Mouse (Mus musculus): ENCODE measurements around the gene Olfr11. TPM values are rescaled to one million over a fixed set of nuclear protein-coding genes. Genes with fewer than 3 reads are reported as not detected.

Gene Olfr11
- not detected for polyA plus RNA-seq (2014; fragmentation: Illumina TruSeq; extraction: RNeasy Lipid Tissue Mini Kit (QIAGEN cat#74804); ENCODE audit: low read depth, low replicate concordance)

GRCm38 (mm10) chr13:21642418-21642817, at the start of gene Olfr11:
Gene Olfr11, minus strand, starts transcription at chr13:21642518.

GRCm38 (mm10) chr13:21677305-21677704, 35.0 kb upstream of the Olfr11 start, which contains the start of gene Olfr1360:
Gene Olfr1360, minus strand, starts transcription at chr13:21677405.

GRCm38 (mm10) chr13:21663286-21663685, 21.0 kb upstream of the Olfr11 start, which contains the start of gene Olfr1361:
Gene Olfr1361, minus strand, starts transcription at chr13:21663386.

DNA sequence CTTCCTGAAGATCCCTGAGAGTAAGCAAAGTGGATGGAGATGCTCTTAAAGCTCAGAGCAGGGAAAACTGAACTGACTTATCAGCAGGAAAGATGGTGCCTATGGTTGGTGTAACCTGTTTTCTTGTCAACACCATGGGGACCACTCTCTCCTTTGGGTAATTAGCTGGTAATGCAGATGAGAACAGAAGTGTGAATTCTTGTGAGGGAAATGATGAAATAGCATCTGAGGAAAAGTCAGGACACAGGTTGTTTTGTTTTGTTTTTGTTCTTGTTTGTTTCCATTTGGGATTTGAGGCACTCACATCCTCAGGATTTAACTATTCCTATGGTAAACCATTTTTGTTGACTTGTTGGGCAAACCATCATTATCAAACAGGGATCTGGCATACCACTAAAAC, 28.4 kb downstream of the Olfr11 start, which contains the start of gene Olfr1362:
Gene Olfr1362, minus strand, starts transcription at position 101 of the 400 bp plus-strand sequence.

Other genes with a start within 250 kb of the Olfr11 start
- 52.6 TPM for gene Zkscan3, start 239.8 kb downstream of the Olfr11 start, polyA plus RNA-seq (2014; fragmentation: Illumina TruSeq; extraction: RNeasy Lipid Tissue Mini Kit (QIAGEN cat#74804); ENCODE audit: low read depth, low replicate concordance)
- gene Pgbd1, start 201.5 kb downstream of the Olfr11 start, polyA plus RNA-seq (2014; fragmentation: Illumina TruSeq; extraction: RNeasy Lipid Tissue Mini Kit (QIAGEN cat#74804); ENCODE audit: low read depth, low replicate concordance), result 0.87 TPM
- gene Zscan26, start 188.8 kb downstream of the Olfr11 start, polyA plus RNA-seq (2014; fragmentation: Illumina TruSeq; extraction: RNeasy Lipid Tissue Mini Kit (QIAGEN cat#74804); ENCODE audit: low read depth, low replicate concordance), result 59.3 TPM
- 0.90 TPM for gene Nkapl, start 174.0 kb downstream of the Olfr11 start, polyA plus RNA-seq (2014; fragmentation: Illumina TruSeq; extraction: RNeasy Lipid Tissue Mini Kit (QIAGEN cat#74804); ENCODE audit: low read depth, low replicate concordance)
- 0.87 TPM for gene Zkscan4, start 163.6 kb downstream of the Olfr11 start, polyA plus RNA-seq (2014; fragmentation: Illumina TruSeq; extraction: RNeasy Lipid Tissue Mini Kit (QIAGEN cat#74804); ENCODE audit: low read depth, low replicate concordance)
- not detected for gene Gm10065, start 163.1 kb downstream of the Olfr11 start, polyA plus RNA-seq (2014; fragmentation: Illumina TruSeq; extraction: RNeasy Lipid Tissue Mini Kit (QIAGEN cat#74804); ENCODE audit: low read depth, low replicate concordance)
- gene AK157302, start 147.3 kb downstream of the Olfr11 start, polyA plus RNA-seq (2014; fragmentation: Illumina TruSeq; extraction: RNeasy Lipid Tissue Mini Kit (QIAGEN cat#74804); ENCODE audit: low read depth, low replicate concordance), result 0.85 TPM
- gene Gm11273, start 141.1 kb downstream of the Olfr11 start, polyA plus RNA-seq (2014; fragmentation: Illumina TruSeq; extraction: RNeasy Lipid Tissue Mini Kit (QIAGEN cat#74804); ENCODE audit: low read depth, low replicate concordance), result not detected
- gene Zkscan8, start 111.4 kb downstream of the Olfr11 start, polyA plus RNA-seq (2014; fragmentation: Illumina TruSeq; extraction: RNeasy Lipid Tissue Mini Kit (QIAGEN cat#74804); ENCODE audit: low read depth, low replicate concordance), result 9.3 TPM
- gene Olfr1366, start 99.7 kb downstream of the Olfr11 start, polyA plus RNA-seq (2014; fragmentation: Illumina TruSeq; extraction: RNeasy Lipid Tissue Mini Kit (QIAGEN cat#74804); ENCODE audit: low read depth, low replicate concordance), result not detected
- not detected for gene Olfr1535, start 82.6 kb downstream of the Olfr11 start, polyA plus RNA-seq (2014; fragmentation: Illumina TruSeq; extraction: RNeasy Lipid Tissue Mini Kit (QIAGEN cat#74804); ENCODE audit: low read depth, low replicate concordance)
- gene Olfr1364, start 60.8 kb downstream of the Olfr11 start, polyA plus RNA-seq (2014; fragmentation: Illumina TruSeq; extraction: RNeasy Lipid Tissue Mini Kit (QIAGEN cat#74804); ENCODE audit: low read depth, low replicate concordance), result not detected
- not detected for gene Olfr1362, start 28.5 kb downstream of the Olfr11 start, polyA plus RNA-seq (2014; fragmentation: Illumina TruSeq; extraction: RNeasy Lipid Tissue Mini Kit (QIAGEN cat#74804); ENCODE audit: low read depth, low replicate concordance)
- not detected for gene Olfr1361, start 20.9 kb upstream of the Olfr11 start, polyA plus RNA-seq (2014; fragmentation: Illumina TruSeq; extraction: RNeasy Lipid Tissue Mini Kit (QIAGEN cat#74804); ENCODE audit: low read depth, low replicate concordance)
- gene Olfr1360, start 34.9 kb upstream of the Olfr11 start, polyA plus RNA-seq (2014; fragmentation: Illumina TruSeq; extraction: RNeasy Lipid Tissue Mini Kit (QIAGEN cat#74804); ENCODE audit: low read depth, low replicate concordance), result not detected
- gene Olfr1359, start 55.6 kb upstream of the Olfr11 start, polyA plus RNA-seq (2014; fragmentation: Illumina TruSeq; extraction: RNeasy Lipid Tissue Mini Kit (QIAGEN cat#74804); ENCODE audit: low read depth, low replicate concordance), result not detected
- gene Hist1h2bl, start 73.6 kb upstream of the Olfr11 start, polyA plus RNA-seq (2014; fragmentation: Illumina TruSeq; extraction: RNeasy Lipid Tissue Mini Kit (QIAGEN cat#74804); ENCODE audit: low read depth, low replicate concordance), result not detected
- gene Hist1h2ai, start 73.9 kb upstream of the Olfr11 start, polyA plus RNA-seq (2014; fragmentation: Illumina TruSeq; extraction: RNeasy Lipid Tissue Mini Kit (QIAGEN cat#74804); ENCODE audit: low read depth, low replicate concordance), result not detected
- not detected for gene Hist1h3h, start 75.1 kb upstream of the Olfr11 start, polyA plus RNA-seq (2014; fragmentation: Illumina TruSeq; extraction: RNeasy Lipid Tissue Mini Kit (QIAGEN cat#74804); ENCODE audit: low read depth, low replicate concordance)
- not detected for gene Hist1h2bm, start 79.5 kb upstream of the Olfr11 start, polyA plus RNA-seq (2014; fragmentation: Illumina TruSeq; extraction: RNeasy Lipid Tissue Mini Kit (QIAGEN cat#74804); ENCODE audit: low read depth, low replicate concordance)
- gene Hist1h4j, start 92.5 kb upstream of the Olfr11 start, polyA plus RNA-seq (2014; fragmentation: Illumina TruSeq; extraction: RNeasy Lipid Tissue Mini Kit (QIAGEN cat#74804); ENCODE audit: low read depth, low replicate concordance), result 0.58 TPM
- not detected for gene Hist1h4k, start 108.0 kb upstream of the Olfr11 start, polyA plus RNA-seq (2014; fragmentation: Illumina TruSeq; extraction: RNeasy Lipid Tissue Mini Kit (QIAGEN cat#74804); ENCODE audit: low read depth, low replicate concordance)
- not detected for gene Hist1h2ak, start 111.3 kb upstream of the Olfr11 start, polyA plus RNA-seq (2014; fragmentation: Illumina TruSeq; extraction: RNeasy Lipid Tissue Mini Kit (QIAGEN cat#74804); ENCODE audit: low read depth, low replicate concordance)
- gene Hist1h2bn, start 111.6 kb upstream of the Olfr11 start, polyA plus RNA-seq (2014; fragmentation: Illumina TruSeq; extraction: RNeasy Lipid Tissue Mini Kit (QIAGEN cat#74804); ENCODE audit: low read depth, low replicate concordance), result not detected
- gene Hist1h1b, start 138.1 kb upstream of the Olfr11 start, polyA plus RNA-seq (2014; fragmentation: Illumina TruSeq; extraction: RNeasy Lipid Tissue Mini Kit (QIAGEN cat#74804); ENCODE audit: low read depth, low replicate concordance), result not detected
- gene Hist1h3i, start 140.9 kb upstream of the Olfr11 start, polyA plus RNA-seq (2014; fragmentation: Illumina TruSeq; extraction: RNeasy Lipid Tissue Mini Kit (QIAGEN cat#74804); ENCODE audit: low read depth, low replicate concordance), result not detected
- gene Hist1h2an, start 144.7 kb upstream of the Olfr11 start, polyA plus RNA-seq (2014; fragmentation: Illumina TruSeq; extraction: RNeasy Lipid Tissue Mini Kit (QIAGEN cat#74804); ENCODE audit: low read depth, low replicate concordance), result not detected
- not detected for gene Hist1h2bp, start 144.9 kb upstream of the Olfr11 start, polyA plus RNA-seq (2014; fragmentation: Illumina TruSeq; extraction: RNeasy Lipid Tissue Mini Kit (QIAGEN cat#74804); ENCODE audit: low read depth, low replicate concordance)
- not detected for gene Hist1h2bq, start 167.7 kb upstream of the Olfr11 start, polyA plus RNA-seq (2014; fragmentation: Illumina TruSeq; extraction: RNeasy Lipid Tissue Mini Kit (QIAGEN cat#74804); ENCODE audit: low read depth, low replicate concordance)
- gene Hist1h2ao, start 167.9 kb upstream of the Olfr11 start, polyA plus RNA-seq (2014; fragmentation: Illumina TruSeq; extraction: RNeasy Lipid Tissue Mini Kit (QIAGEN cat#74804); ENCODE audit: low read depth, low replicate concordance), result not detected
- gene Hist1h4m, start 169.2 kb upstream of the Olfr11 start, polyA plus RNA-seq (2014; fragmentation: Illumina TruSeq; extraction: RNeasy Lipid Tissue Mini Kit (QIAGEN cat#74804); ENCODE audit: low read depth, low replicate concordance), result not detected
- gene Hist1h4n, start 189.7 kb upstream of the Olfr11 start, polyA plus RNA-seq (2014; fragmentation: Illumina TruSeq; extraction: RNeasy Lipid Tissue Mini Kit (QIAGEN cat#74804); ENCODE audit: low read depth, low replicate concordance), result not detected
- gene Hist1h2ap, start 191.0 kb upstream of the Olfr11 start, polyA plus RNA-seq (2014; fragmentation: Illumina TruSeq; extraction: RNeasy Lipid Tissue Mini Kit (QIAGEN cat#74804); ENCODE audit: low read depth, low replicate concordance), result not detected
- gene Hist1h2br, start 191.2 kb upstream of the Olfr11 start, polyA plus RNA-seq (2014; fragmentation: Illumina TruSeq; extraction: RNeasy Lipid Tissue Mini Kit (QIAGEN cat#74804); ENCODE audit: low read depth, low replicate concordance), result not detected